Mouse (Mus musculus) kidney, postnatal 0 days (tissue): ENCODE data around the gene Cdcp1. TPM values are rescaled to one million over a fixed set of nuclear protein-coding genes. Genes with fewer than 3 reads are reported as not detected.

Experiments used
- ATAC-seq: fragments of 200-750 bp; cut with Nextera tagmentation; replicated peaks from 2 replicates; pipeline ENCODE4 v1.8.0; 2017; ENCODE audit warnings: low read depth, moderate number of reproducible peaks, moderate TSS enrichment, moderate library complexity; ENCODE audit not compliant: low FRiP score
- DNase-seq: peaks from one replicate; pipeline ENCODE4 v3.0.0-alpha.2; 2016; ENCODE audit warnings: low spot score
- H3K27ac ChIP-seq: fragments of 300-500 bp; sonication (generic); 2 replicates; pipeline ENCODE4 v1.5.1; 2014; ENCODE audit warnings: mild to moderate bottlenecking
- H3K27me3 ChIP-seq: fragments of 300-500 bp; sonication (generic); 2 replicates; pipeline ENCODE4 v1.6.1; 2014; ENCODE audit warnings: low read length, mixed read lengths; ENCODE audit not compliant: insufficient read depth
- H3K36me3 ChIP-seq: fragments of 300-500 bp; sonication (generic); 2 replicates; pipeline ENCODE4 v1.6.1; 2014; ENCODE audit warnings: low read length, mixed read lengths; ENCODE audit not compliant: insufficient read depth
- H3K4me1 ChIP-seq: fragments of 300-500 bp; sonication (generic); replicated peaks from 2 replicates; pipeline ENCODE4 v1.6.1; 2014; ENCODE audit warnings: antibody characterized with exemption, low read length, mixed read lengths; ENCODE audit not compliant: insufficient read depth
- H3K4me2 ChIP-seq: fragments of 300-500 bp; sonication (generic); 2 replicates; pipeline ENCODE4 v1.6.1; 2014; ENCODE audit warnings: mild to moderate bottlenecking, low read length, moderate library complexity, mixed read lengths
- H3K4me3 ChIP-seq: fragments of 300-500 bp; sonication (generic); replicated peaks from 2 replicates; pipeline ENCODE4 v1.5.1; 2014; ENCODE audit warnings: low read depth, low read length
- H3K9ac ChIP-seq: fragments of 300-500 bp; sonication (generic); 2 replicates; pipeline ENCODE4 v1.6.1; 2014; ENCODE audit warnings: low read depth, low read length
- H3K9me3 ChIP-seq: fragments of 300-500 bp; sonication (generic); replicated peaks from 2 replicates; pipeline ENCODE4 v1.6.1; 2016; ENCODE audit warnings: low read length, inconsistent platforms, mixed read lengths
- CTCF ChIP-seq: IDR thresholded peaks from 2 replicates; pipeline ENCODE4 v1.5.1; 2016; ENCODE audit warnings: antibody characterized with exemption, low read depth, mild to moderate bottlenecking, moderate library complexity
- WGBS: fragments of 180-500 bp; shearing (Covaris S2); extraction: QIAGEN DNeasy Blood & Tissue Kit; methylation state at CpG from one replicate; pipeline ENCODE4 v1.1.7; 2014; 5-methylcytosine and 5-hydroxymethylcytosine counted together
- polyA plus RNA-seq: library from polyadenylated mRNA; unstranded; fragments of >200 nt; fragmentation: Nextera tagmentation; extraction: Ambion mirVana; gene quantifications from 2 replicates; pipeline ENCODE4 v1.2.1, GENCODE M21; 2015

Cdcp1 gene
- polyA plus RNA-seq, 1 experiment from 2014 or later, result 6.8 TPM

- Histone ChIP-seq H3K4me3 (no peak overlapping the region), H3K27ac (no peak overlapping the region), H3K36me3 (no peaks in the 10 kb centered on the region), H3K27me3 (no peaks in the 10 kb centered on the region), H3K9me3 (no peaks in the 10 kb centered on the region), H3K4me1 (no peaks in the 10 kb centered on the region), H3K4me2 (no peak overlapping the region), H3K9ac (no peak overlapping the region)
- WGBS, result 50% methylated on average over 8 of the region's 8 CpGs
- ATAC-seq, result no peak
- peak; percentile 66 for TF ChIP-seq CTCF
- peak; percentile 50 for DNase-seq
These were observed 57.6 kb downstream of the Cdcp1 start for GRCm38 (mm10) chr9:123158125-123158836.

- H3K4me1 ChIP-seq, result no peaks in the 10 kb centered on the region
- H3K9ac ChIP-seq, result no peak overlapping the region
- ATAC-seq, result no peak
- no peak overlapping the region for H3K27ac ChIP-seq
- no peaks in the 10 kb centered on the region for H3K9me3 ChIP-seq
- H3K27me3 ChIP-seq, result no peaks in the 10 kb centered on the region
- H3K4me2 ChIP-seq, result no peak overlapping the region
- DNase-seq, result no peak
- H3K36me3 ChIP-seq, result no peaks in the 10 kb centered on the region
- no peak overlapping the region for H3K4me3 ChIP-seq
- no peak for TF ChIP-seq CTCF
These were observed 58.1 kb downstream of the Cdcp1 start for GRCm38 (mm10) chr9:123157699-123158098.

- Histone ChIP-seq H3K9me3 (no peaks in the 10 kb centered on the region), H3K4me2 (peak overlapping the region; percentile 35), H3K36me3 (no peaks in the 10 kb centered on the region), H3K27me3 (no peaks in the 10 kb centered on the region), H3K4me1 (no peaks in the 10 kb centered on the region), H3K4me3 (no peak overlapping the region), H3K9ac (no peak overlapping the region), H3K27ac (no peak overlapping the region)
- DNase-seq (no peak), ATAC-seq (peak; percentile 40)
- TF ChIP-seq CTCF, result no peak
- WGBS, result 33% methylated on average over 30 of the region's 30 CpGs
These were observed 58.9 kb downstream of the Cdcp1 start for GRCm38 (mm10) chr9:123156910-123157361.

GRCm38 (mm10) chr9:123153121-123153520 is 62.7 kb downstream of the Cdcp1 start:
- no peak for DNase-seq

GRCm38 (mm10) chr9:123152026-123152425 is 63.8 kb downstream of the Cdcp1 start:
- Histone ChIP-seq H3K4me3 (no peak overlapping the region), H3K9ac (no peak overlapping the region), H3K9me3 (no peaks in the 10 kb centered on the region), H3K27ac (no peak overlapping the region), H3K36me3 (no peaks in the 10 kb centered on the region), H3K4me1 (no peaks in the 10 kb centered on the region), H3K27me3 (no peaks in the 10 kb centered on the region), H3K4me2 (no peak overlapping the region)
- no peak for ATAC-seq
- 60% methylated on average over 3 of the region's 3 CpGs for WGBS
- peak; percentile 34 for DNase-seq
- no peak for TF ChIP-seq CTCF

More at GRCm38 (mm10) chr9:123153121-123153520, 62.7 kb downstream of the Cdcp1 start:
- 87% methylated on average over 2 of the region's 2 CpGs for WGBS
- Histone ChIP-seq H3K9ac (no peak overlapping the region), H3K4me1 (no peaks in the 10 kb centered on the region), H3K36me3 (no peaks in the 10 kb centered on the region), H3K27ac (no peak overlapping the region), H3K4me2 (no peak overlapping the region), H3K4me3 (no peak overlapping the region), H3K27me3 (no peaks in the 10 kb centered on the region), H3K9me3 (no peaks in the 10 kb centered on the region)
- TF ChIP-seq CTCF, result no peak
- ATAC-seq, result no peak

GRCm38 (mm10) chr9:123151561-123151960 is 64.3 kb downstream of the Cdcp1 start:
- ATAC-seq, result no peak

More at GRCm38 (mm10) chr9:123151561-123151960, 64.3 kb downstream of the Cdcp1 start:
- Histone ChIP-seq H3K36me3 (no peaks in the 10 kb centered on the region), H3K4me3 (no peak overlapping the region), H3K9ac (no peak overlapping the region), H3K4me1 (no peaks in the 10 kb centered on the region), H3K4me2 (no peak overlapping the region), H3K27ac (no peak overlapping the region), H3K9me3 (no peaks in the 10 kb centered on the region), H3K27me3 (no peaks in the 10 kb centered on the region)
- TF ChIP-seq CTCF, result no peak
- 26% methylated on average over 1 of the region's 1 CpGs for WGBS
- no peak for DNase-seq
